Mouse (Mus musculus): ENCODE data around the gene Il6st.

DNA sequence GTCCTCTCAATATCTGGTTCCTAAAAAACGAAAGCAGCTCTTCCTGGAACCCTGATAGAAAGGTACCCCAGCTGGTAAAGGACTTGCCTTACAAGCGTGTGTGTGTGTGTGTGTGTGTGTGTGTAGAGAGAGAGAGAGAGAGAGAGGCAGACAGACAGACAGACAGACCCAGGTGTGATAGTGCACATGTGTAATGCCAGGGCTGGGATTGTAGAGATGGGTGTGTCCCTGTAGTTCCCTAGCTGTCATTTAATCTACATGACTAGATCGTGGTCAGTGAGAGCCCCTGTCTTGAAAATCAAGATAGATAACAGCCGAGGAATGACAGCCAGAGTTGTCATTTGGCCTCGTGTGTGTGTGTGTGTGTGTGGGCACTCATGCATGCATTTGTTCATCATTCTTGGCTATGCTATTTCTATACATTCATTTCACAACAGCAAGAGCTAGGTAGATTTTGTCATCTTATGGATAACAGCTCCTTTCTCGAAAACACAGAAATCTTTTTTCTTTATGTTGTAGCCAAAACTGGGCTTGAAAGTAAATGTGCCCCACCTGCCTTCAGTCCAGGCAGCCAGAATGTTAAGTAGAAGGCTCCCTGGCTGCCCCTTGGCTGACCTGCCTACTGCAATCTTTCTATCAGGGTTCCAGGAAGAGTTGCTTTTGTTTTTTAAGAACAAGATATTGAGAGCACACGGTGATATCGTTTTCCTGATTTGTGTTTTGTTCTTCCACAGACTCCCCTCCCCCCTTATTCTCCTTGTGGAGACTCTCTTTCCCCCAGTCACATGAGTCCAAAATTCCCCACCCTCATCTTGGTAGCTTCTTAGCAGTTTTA is 28.4 kb upstream of the Il6st start:
- TF ChIP-seq CTCF (conservative IDR thresholded peaks at IDR 0.05; ENCODE audit: low read length) (no peak), NANOG (IDR thresholded peaks at IDR 0.05; ENCODE audit: borderline replicate concordance, low read length) (no peak), POU5F1 (IDR thresholded peaks at IDR 0.05; ENCODE audit: borderline replicate concordance, low read length) (no peak)
